Mouse (Mus musculus): Measurements from ENCODE around the gene Zfp866. TPM values are rescaled to one million over a fixed set of nuclear protein-coding genes. Genes with fewer than 3 reads are reported as not detected.

Zfp866 gene
- 27.3 and 28.9 TPM in 2 replicates for polyA plus RNA-seq (2015; fragmentation: Nextera tagmentation; extraction: Ambion mirVana)

DNA sequence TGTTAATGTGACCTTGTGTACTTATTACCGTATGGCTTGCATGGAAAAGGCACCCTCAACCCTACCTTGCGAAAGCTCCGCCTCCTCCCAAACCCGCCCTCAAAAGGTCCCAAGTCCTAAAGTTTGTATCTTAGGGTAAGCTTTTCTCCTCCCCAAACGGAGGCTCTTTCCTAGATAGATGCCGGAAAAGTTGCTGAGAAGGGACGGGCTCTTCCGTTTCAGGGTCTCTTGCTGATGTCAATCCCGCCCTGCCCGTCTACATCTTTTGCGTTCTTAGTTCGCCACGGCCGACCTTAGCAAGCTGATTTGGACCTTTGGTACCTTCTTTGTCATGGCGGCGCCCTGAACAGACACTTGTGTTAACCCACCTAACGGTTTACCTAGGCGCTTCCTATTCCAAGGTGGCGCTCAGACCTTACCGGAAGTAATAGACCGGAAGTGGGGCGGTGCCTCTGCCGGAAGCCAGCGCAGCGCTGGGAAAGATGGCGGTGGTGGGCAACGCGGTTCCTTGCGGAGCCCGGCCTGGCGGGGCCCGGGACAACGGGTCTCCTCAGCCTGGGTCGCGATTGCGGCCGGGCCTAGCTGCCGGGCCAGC lies at the start of gene Zfp866, which contains the start of gene Atp13a1:
TSS of gene Zfp866 (minus strand) at position 406 of the 595 bp plus-strand sequence.
TSS of gene Atp13a1 (plus strand) at position 391 of the 595 bp plus-strand sequence.
- ATAC-seq (ENCODE audit: insufficient number of reproducible peaks, low FRiP score, low TSS enrichment, low read depth): peak; percentile 87
- Histone ChIP-seq H3K4me2 (peak within 1 kb of the TSS; percentile 68), H3K4me1 (peaks cover 17% of the 10 kb centered on the region), H3K27ac (peak within 1 kb of the TSS; percentile 94), H3K9me3 (no peaks in the 10 kb centered on the region), H3K36me3 (peaks cover 24% of the 10 kb centered on the region), H3K9ac (peak within 1 kb of the TSS; percentile 88), H3K27me3 (no peaks in the 10 kb centered on the region), H3K4me3 (peak within 1 kb of the TSS; percentile 79)
- under 1% methylated on average over 35 of the region's 38 CpGs for WGBS

- 62% methylated on average over 8 of the region's 8 CpGs for WGBS
- peaks cover 5% of the 10 kb centered on the region; the same call in 1 of the 2 replicates for H3K27me3 ChIP-seq
- H3K4me3 ChIP-seq: no peak overlapping the region
- no peaks in the 10 kb centered on the region for H3K9me3 ChIP-seq
- no peak overlapping the region for H3K4me2 ChIP-seq
- H3K4me1 ChIP-seq: peaks cover 10% of the 10 kb centered on the region
- no peaks in the 10 kb centered on the region for H3K36me3 ChIP-seq
- no peak for ATAC-seq (ENCODE audit: insufficient number of reproducible peaks, low FRiP score, low TSS enrichment, low read depth)
- no peak overlapping the region for H3K9ac ChIP-seq
- no peak overlapping the region for H3K27ac ChIP-seq
These were observed 46.2 kb upstream of the Zfp866 start for GRCm38 (mm10) chr8:69837057-69837682.

GRCm38 (mm10) chr8:69832298-69832853 lies 41.4 kb upstream of the Zfp866 start, which contains the start of gene Pbx4:
Gene Pbx4 (plus strand): TSS chr8:69832491.
- peak within 1 kb of the TSS; percentile 58 for H3K4me3 ChIP-seq
- WGBS: under 1% methylated on average over 38 of the region's 38 CpGs
- peak; percentile 94 for ATAC-seq (ENCODE audit: insufficient number of reproducible peaks, low FRiP score, low TSS enrichment, low read depth)
- H3K27me3 ChIP-seq: peaks cover 5% of the 10 kb centered on the region; the same call in 1 of the 2 replicates
- peak within 1 kb of the TSS; percentile 3; the same call in 1 of the 2 replicates for H3K27ac ChIP-seq
- H3K36me3 ChIP-seq: no peaks in the 10 kb centered on the region
- H3K4me2 ChIP-seq: peak within 1 kb of the TSS; percentile 93
- H3K9me3 ChIP-seq: no peaks in the 10 kb centered on the region
- peaks cover 12% of the 10 kb centered on the region for H3K4me1 ChIP-seq
- no peak within 1 kb of the TSS; the same call in 1 of the 2 replicates for H3K9ac ChIP-seq

DNA sequence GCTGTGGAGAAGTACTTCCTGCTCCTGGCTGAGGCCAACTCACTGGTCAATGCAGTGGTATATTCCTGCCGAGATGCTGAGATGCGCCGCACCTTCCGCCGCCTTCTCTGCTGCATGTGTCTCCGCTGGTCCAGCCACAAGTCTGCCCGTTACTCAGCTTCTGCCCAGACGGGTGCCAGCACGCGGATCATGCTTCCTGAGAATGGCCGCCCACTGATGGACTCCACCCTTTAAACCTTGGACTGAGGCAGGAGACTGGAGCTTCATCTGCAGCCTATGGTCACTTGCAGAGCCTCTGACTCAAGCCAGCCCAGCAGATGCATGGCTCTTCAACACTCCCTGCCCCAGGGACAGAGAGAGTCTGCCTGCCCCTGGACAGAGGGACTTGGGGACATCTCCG lies 35.4 kb upstream of the Zfp866 start:
- WGBS: 92% methylated on average over 12 of the region's 12 CpGs
- no peak overlapping the region for H3K9ac ChIP-seq
- no peaks in the 10 kb centered on the region for H3K27me3 ChIP-seq
- H3K27ac ChIP-seq: no peak overlapping the region
- no peak overlapping the region for H3K4me2 ChIP-seq
- no peak overlapping the region for H3K4me3 ChIP-seq
- H3K36me3 ChIP-seq: peaks cover 22% of the 10 kb centered on the region
- no peak for ATAC-seq (ENCODE audit: insufficient number of reproducible peaks, low FRiP score, low TSS enrichment, low read depth)
- H3K4me1 ChIP-seq: peaks cover 28% of the 10 kb centered on the region
- no peaks in the 10 kb centered on the region for H3K9me3 ChIP-seq

DNA sequence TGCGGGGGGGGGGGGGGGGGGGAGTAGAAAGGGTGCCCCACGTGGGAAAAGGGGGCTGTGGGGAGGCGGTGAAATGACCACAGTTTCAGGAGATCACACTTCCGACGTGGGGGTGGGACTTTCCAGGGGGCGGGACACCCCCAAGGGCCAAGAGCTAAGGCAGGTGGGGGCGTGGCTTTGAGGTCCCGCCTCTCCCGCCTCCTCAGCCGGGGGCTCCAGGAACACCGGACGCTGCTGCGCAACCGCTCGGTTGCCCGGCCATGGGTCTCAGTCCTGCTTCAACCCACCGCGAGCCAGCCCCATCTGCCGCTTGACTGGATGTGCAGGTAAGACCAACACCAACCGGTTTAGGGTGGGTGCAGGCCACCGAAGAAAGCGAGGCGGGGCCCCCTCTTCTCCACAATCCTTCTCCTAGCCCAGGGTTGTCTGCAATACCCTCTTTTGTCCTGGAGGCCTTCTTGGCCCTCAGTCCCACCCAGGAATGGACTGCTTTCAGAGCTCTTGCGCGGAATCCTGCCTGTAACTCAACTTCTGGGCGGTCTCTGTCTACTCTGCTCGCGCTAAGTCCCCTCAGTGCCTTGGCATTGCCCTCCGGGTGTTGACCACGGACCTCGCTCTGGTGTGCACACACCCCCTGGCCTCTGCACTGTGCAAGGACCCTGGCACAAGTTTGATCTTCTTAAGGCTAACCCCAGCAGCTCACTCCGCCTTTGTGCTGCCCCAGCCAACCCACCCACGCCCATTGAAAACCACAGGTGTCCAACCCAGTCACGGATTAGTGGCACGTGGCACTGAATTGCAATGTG lies 31.6 kb upstream of the Zfp866 start, which contains the start of gene Lpar2:
TSS of gene Lpar2 (plus strand) at position 44 of the 806 bp plus-strand sequence.
- ATAC-seq (ENCODE audit: insufficient number of reproducible peaks, low FRiP score, low TSS enrichment, low read depth): peak; percentile 59
- Histone ChIP-seq H3K27ac (peak within 1 kb of the TSS; percentile 68), H3K4me2 (peak within 1 kb of the TSS; percentile 69), H3K4me3 (peak within 1 kb of the TSS; percentile 65), H3K36me3 (peaks cover 39% of the 10 kb centered on the region), H3K4me1 (peaks cover 31% of the 10 kb centered on the region), H3K9ac (peak within 1 kb of the TSS; percentile 57), H3K27me3 (no peaks in the 10 kb centered on the region), H3K9me3 (no peaks in the 10 kb centered on the region)
- 2% methylated on average over 32 of the region's 35 CpGs for WGBS

GRCm38 (mm10) chr8:69821971-69822385 lies 31.0 kb upstream of the Zfp866 start:
- Histone ChIP-seq H3K4me3 (peak overlapping the region; percentile 65), H3K36me3 (peaks cover 41% of the 10 kb centered on the region), H3K9ac (0 out of 2 replicates have a peak overlapping the region, but pooled peaks have one; percentile 20), H3K4me1 (peaks cover 31% of the 10 kb centered on the region), H3K9me3 (no peaks in the 10 kb centered on the region), H3K4me2 (peak overlapping the region; percentile 69), H3K27ac (peak overlapping the region; percentile 68), H3K27me3 (no peaks in the 10 kb centered on the region)
- WGBS: under 1% methylated on average over 13 of the region's 22 CpGs
- ATAC-seq (ENCODE audit: insufficient number of reproducible peaks, low FRiP score, low TSS enrichment, low read depth): 0 out of 2 replicates have a peak, but pooled peaks have one; percentile 5

GRCm38 (mm10) chr8:69820466-69820865 lies 29.5 kb upstream of the Zfp866 start:
- 80% methylated on average over 9 of the region's 9 CpGs for WGBS
- H3K9me3 ChIP-seq: no peaks in the 10 kb centered on the region
- no peaks in the 10 kb centered on the region for H3K27me3 ChIP-seq
- no peak for ATAC-seq (ENCODE audit: insufficient number of reproducible peaks, low FRiP score, low TSS enrichment, low read depth)
- H3K27ac ChIP-seq: no peak overlapping the region
- no peak overlapping the region for H3K9ac ChIP-seq
- H3K4me1 ChIP-seq: peaks cover 31% of the 10 kb centered on the region
- no peak overlapping the region for H3K4me3 ChIP-seq
- H3K36me3 ChIP-seq: peaks cover 43% of the 10 kb centered on the region
- no peak overlapping the region for H3K4me2 ChIP-seq

- Histone ChIP-seq H3K36me3 (peaks cover 69% of the 10 kb centered on the region), H3K4me3 (no peak overlapping the region), H3K4me2 (no peak overlapping the region), H3K9ac (no peak overlapping the region), H3K4me1 (no peaks in the 10 kb centered on the region), H3K9me3 (no peaks in the 10 kb centered on the region), H3K27ac (no peak overlapping the region), H3K27me3 (no peaks in the 10 kb centered on the region)
- WGBS: 90% methylated on average over 4 of the region's 4 CpGs
- 0 out of 2 replicates have a peak, but pooled peaks have one; percentile 21 for ATAC-seq (ENCODE audit: insufficient number of reproducible peaks, low FRiP score, low TSS enrichment, low read depth)
These were observed 24.4 kb upstream of the Zfp866 start for GRCm38 (mm10) chr8:69815396-69815795.

GRCm38 (mm10) chr8:69814881-69815280 lies 23.9 kb upstream of the Zfp866 start:
- Histone ChIP-seq H3K4me3 (no peak overlapping the region), H3K4me1 (no peaks in the 10 kb centered on the region), H3K9ac (no peak overlapping the region), H3K27me3 (no peaks in the 10 kb centered on the region), H3K27ac (no peak overlapping the region), H3K9me3 (no peaks in the 10 kb centered on the region), H3K4me2 (no peak overlapping the region), H3K36me3 (peaks cover 72% of the 10 kb centered on the region)
- no peak for ATAC-seq (ENCODE audit: insufficient number of reproducible peaks, low FRiP score, low TSS enrichment, low read depth)
- WGBS: 79% methylated on average over 2 of the region's 2 CpGs

DNA sequence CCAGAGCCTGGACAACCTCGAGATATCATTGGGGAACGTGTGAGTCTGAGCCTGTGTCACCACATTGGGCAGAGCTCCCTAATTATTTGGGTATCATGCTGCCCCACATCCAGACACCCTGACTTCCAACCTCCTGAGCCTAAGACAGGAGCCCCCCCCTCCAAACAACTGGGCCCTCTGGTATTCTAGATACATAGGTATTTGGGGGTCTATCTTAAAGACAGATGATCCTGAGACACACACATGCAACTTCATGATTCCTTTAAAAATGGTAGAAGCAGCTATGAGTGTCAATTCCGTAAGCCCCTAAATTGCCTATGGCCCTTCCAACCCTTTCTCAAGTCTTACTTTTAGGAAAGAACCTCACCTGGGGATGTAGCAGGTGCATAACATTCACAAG lies 18.8 kb upstream of the Zfp866 start:
- ATAC-seq (ENCODE audit: insufficient number of reproducible peaks, low FRiP score, low TSS enrichment, low read depth): no peak
- Histone ChIP-seq H3K36me3 (peaks cover 67% of the 10 kb centered on the region), H3K27ac (no peak overlapping the region), H3K9ac (no peak overlapping the region), H3K4me3 (no peak overlapping the region), H3K4me1 (peaks cover 12% of the 10 kb centered on the region), H3K9me3 (no peaks in the 10 kb centered on the region), H3K27me3 (no peaks in the 10 kb centered on the region), H3K4me2 (no peak overlapping the region; the same call in 1 of the 2 replicates)
- WGBS: 60% methylated on average over 3 of the region's 3 CpGs

GRCm38 (mm10) chr8:69808864-69809403 lies 18.0 kb upstream of the Zfp866 start:
- H3K9ac ChIP-seq: peak overlapping the region; percentile 55
- H3K27ac ChIP-seq: peak overlapping the region; percentile 38; the same call in 1 of the 2 replicates
- ATAC-seq (ENCODE audit: insufficient number of reproducible peaks, low FRiP score, low TSS enrichment, low read depth): no peak
- H3K4me3 ChIP-seq: peak overlapping the region; percentile 54
- under 1% methylated on average over 23 of the region's 23 CpGs for WGBS
- no peaks in the 10 kb centered on the region for H3K27me3 ChIP-seq
- peaks cover 67% of the 10 kb centered on the region for H3K36me3 ChIP-seq
- H3K4me1 ChIP-seq: peaks cover 12% of the 10 kb centered on the region
- H3K9me3 ChIP-seq: no peaks in the 10 kb centered on the region
- H3K4me2 ChIP-seq: peak overlapping the region; percentile 88
